Mouse (Mus musculus) kidney, adult 9 months (tissue): Measurements from ENCODE around the gene Rprd1b.

Experiments used
- DNase-seq: peaks from one replicate; pipeline ENCODE4 v3.0.0; 2022

The Rprd1b gene

DNA sequence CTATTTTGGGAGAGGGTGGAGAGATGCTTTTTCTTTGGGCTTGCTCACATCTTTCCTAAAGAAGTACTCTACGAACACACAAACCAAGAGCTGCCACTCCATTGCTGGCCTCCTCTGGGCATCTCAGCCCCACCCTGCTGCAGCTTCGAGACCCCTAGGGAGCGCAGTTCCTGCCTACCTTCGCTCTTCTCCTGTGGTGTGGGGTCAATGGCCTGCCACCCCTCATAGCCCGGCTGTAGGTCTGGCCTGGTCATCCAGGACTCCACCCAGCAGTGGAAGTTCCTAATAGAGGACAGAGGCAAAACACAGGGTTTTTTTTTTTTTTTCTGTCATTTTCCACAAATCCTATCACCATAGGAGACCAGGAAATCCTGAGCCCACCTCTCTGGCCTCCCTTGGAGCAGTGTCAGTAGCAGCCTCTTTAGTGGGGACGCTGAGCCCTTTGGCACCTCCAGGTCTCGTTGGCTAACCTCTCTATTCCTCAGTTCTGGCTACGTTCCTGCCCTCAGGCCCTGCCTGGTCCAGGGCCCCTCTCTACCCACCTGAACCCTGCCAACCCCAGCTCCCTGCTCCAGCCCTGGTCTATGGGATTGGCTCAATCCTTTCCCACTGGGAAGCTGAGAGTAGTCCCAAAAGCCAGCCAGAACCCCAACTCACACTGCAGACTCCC, 100.3 kb downstream of the Rprd1b start:
- no peak for DNase-seq

DNA sequence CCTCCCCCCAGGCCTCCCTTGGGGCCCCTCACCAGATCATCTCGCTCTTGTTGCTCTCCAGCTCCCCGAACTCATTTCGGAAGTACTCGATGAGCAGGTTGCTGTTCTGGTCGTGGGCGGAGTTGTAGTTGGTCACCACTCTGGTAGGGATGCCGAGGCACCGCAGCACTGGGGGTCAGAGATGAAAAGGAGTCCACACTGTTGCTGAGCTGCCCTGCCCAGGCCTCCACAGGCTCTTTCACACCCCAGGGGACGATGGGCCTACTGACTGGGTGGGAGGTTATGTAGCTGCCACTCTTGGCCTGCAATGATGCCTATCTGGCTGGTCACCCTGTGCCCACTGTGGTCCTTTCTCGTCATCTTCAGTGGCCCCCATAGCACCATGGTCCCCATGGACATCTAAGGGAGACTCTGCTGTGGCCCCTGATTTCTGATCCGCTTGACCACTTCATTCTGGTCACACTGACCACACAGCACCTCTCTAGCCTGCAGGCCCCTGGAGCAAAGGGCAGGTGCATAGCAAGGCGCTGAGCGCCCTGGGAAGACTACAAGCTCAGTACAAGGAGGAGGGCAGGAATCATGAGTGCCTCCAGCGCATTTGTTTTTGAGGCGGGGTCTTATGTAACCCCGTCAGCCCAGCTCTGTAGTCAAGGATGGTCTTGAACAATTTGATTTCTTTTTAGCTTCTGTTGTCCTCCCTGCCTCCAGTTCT, 101.2 kb downstream of the Rprd1b start:
- DNase-seq = peak; percentile 70

DNA sequence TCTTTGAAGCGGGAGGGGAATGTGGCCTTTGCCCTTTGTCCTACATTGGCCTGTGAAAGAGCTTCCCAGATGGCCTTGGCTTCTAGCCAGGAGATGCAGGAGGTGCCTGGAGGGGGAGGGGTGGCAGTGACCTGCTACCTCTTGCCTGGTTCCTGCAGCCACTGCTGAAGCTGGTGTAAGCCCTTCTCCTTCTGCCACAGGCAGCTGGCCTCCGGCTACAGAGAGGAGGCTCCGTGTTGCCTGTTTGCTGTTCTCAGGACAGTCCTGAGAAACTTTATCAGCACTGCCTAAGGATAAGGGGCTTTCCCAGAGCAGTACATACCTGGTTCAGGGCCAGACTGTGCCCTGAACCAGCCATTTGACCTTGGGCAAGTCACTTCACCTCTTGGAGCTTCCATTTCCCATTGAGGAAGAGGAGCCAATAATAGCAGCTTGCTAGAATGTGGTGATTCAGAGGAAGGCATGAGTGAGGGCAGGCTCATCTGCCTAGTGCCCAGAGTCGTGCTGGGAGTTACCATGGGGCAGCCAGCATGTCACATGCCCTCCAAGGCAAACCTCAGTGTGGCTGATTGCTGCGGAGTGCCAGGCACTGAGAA, 102.2 kb downstream of the Rprd1b start:
- peak; percentile 99 for DNase-seq

DNA sequence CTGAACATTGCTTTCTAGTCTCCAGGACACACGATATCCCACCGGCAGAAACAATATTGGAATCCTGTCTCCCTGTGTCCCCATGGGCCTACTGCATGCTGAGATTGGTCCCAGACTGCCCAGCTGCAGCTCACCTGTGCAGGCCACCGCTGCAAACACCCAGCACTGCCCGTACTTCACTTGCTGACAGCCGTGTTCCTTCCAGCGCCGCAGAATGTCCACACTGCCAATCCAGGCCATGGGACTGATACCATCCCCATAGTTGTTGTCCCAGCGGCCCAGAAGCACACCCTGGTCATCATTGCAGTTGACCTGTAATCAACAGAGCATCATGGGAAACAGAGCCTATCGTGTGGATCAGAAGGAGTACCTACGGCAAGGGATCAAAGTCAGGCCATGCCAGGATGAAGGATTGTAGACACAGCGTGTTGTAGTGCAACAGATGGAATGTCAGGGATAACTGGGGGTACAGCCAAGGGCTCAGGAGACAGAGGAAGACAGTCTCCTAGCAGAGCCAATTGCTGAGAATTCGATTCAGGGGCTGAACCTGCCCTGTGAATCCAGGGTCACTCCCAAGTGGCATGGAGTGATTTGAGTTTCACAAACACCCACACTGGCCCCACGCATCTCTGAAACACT, 103.0 kb downstream of the Rprd1b start:
- DNase-seq = no peak

DNA sequence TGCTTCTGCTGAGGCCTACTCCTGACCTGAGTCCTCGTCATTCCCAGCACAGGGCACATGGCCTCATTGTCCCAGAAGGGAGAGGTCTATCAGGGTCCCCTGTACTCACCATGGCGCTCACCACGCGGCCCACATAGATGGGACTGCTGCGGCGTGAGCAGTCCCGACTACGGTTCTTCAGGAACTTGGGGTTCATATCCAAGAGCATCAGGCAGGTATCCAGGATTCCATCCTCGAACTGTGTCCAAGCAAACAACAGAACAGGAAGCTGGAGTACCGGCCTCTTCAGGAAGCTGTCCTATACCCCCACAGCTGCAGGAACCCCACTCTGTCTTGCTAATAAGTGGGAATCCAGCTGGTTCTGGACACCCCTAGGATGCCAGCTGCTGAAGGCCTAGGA, 104.0 kb downstream of the Rprd1b start:
- DNase-seq = no peak

DNA sequence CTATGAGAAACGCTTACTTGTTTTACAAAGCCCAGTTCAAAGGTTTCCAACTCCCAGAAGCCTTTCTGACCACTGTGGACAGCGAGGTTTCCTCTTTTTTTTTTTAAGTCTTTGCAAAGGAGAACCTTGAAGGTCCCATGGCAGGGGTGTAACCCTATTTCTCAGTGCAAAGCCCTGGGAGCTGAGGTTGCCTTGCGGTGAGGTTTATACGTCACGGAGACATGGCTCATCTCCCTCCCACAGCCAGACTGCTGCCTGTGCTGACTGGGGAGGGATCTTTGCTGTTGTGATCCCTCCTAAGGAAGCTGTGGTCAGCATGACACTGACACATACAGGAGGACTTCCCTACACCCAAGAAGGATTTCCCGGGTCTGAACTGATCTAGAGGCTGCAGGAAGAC, 104.8 kb downstream of the Rprd1b start:
- DNase-seq = no peak

DNA sequence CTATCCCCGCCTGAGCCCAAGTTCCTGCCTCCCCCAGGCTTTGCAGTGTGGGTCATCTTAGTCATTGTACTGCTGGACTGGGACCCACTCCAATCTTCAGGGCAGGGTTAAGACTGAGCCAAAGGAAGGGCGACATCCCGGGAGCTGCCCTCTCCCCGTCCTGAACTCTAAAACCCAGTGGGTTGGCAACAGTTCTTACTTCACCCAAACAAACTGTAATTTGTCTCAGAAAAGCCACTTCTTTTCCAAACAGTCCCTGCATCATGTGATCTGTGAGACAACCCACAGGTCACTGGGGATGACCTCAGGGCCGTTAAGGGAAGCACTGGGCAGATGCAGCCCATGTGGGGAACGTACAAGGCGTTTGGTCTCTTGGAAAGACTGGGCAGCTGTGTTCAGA, 107.9 kb downstream of the Rprd1b start:
- peak; percentile 82 for DNase-seq

DNA sequence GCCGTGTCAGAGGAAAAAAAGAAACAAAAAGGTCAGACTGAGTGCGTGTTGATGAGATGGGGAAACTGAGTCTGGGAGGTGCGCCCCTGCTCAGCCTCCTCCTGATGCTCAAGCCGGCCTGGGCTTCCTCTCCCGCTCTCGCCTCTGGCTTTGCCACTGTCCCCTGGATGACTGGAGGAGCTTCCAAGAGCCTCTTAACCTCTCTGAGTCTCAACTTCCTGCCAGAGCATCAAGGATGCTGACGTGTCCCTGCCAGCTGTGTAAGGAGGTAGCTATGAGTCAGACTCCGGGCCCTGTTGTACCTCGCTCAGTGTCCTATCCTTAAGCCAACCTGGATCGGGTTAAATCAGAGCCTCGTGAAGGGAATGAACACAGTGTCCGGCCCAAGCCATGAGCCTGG, 109.5 kb downstream of the Rprd1b start:
- DNase-seq = no peak

DNA sequence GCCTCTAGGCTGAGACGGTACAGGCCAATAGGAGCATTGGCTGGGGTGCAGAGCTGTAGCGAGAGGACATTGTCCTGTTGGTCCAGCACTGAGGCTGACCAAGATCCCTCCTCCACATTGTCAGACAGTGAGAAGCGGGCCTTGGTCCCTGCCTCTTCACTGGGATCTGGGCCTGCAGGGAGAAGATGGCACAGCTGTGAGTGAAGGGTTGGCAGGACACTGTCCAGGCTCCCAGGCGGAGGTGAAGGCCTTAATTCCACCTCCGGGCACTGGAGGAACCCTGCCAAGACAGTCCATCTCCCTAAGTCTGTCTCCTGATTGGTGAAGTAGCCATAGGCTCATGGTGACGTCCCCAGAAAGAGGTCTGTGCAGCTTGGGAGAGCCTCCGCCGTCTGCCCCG, 110.5 kb downstream of the Rprd1b start:
- DNase-seq = no peak

DNA sequence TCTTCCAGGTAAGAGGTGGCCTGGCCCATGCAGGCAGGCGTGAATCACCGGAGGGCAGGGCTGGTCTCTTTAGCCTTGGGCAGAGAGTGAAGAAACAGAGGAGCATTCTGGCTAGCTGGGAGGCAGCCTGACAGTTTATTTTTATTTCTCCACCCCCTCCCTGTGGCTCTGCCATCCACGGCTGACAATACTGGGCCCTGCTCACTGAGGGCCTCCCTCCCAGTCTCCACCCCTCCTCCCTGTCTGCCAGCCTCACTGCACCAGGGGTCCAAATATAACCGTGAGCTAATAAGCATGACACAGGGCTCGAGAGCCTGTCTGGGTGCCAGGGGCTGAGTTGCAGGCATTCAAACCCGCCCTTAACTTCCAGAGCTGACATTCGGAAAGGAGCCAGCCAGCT, 111.3 kb downstream of the Rprd1b start:
- no peak for DNase-seq

DNA sequence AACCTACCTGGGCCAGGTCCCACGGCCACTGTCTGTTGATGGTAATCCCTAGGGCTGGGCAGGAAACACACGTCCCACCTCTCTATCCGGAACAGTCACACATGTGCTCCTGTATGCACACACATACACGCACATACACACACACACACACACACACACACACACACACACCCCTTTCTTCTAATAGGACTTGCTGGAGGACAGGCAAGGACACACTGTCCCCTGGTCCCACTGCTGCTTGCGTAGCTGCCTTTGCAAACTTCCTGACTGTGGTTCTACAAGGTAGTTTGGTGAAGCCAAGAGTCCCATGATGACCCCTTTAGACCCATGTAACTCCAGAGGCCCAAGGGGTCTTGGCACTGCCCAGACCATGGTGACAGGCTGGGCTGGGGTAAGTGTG, 112.4 kb downstream of the Rprd1b start:
- no peak for DNase-seq

DNA sequence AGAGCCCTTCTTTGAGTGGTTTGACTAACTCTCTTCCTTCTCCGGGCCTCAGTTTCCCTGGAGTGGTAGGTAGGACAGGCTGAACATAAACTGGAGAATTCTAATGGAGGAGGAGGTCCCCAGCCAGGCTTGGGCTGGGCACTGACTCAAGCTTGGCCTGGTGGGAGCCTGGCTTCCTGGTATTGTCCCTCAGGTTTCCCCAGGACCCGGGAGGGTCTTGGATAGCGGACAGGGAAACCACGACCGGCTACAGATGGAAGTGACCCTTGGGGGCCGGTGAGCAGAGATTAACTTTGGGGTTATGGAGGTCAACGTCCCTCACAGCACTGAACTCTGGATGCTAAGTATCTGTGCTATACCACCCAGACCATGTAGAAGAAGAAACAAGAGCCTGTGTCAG, 113.0 kb downstream of the Rprd1b start:
- DNase-seq = no peak

DNA sequence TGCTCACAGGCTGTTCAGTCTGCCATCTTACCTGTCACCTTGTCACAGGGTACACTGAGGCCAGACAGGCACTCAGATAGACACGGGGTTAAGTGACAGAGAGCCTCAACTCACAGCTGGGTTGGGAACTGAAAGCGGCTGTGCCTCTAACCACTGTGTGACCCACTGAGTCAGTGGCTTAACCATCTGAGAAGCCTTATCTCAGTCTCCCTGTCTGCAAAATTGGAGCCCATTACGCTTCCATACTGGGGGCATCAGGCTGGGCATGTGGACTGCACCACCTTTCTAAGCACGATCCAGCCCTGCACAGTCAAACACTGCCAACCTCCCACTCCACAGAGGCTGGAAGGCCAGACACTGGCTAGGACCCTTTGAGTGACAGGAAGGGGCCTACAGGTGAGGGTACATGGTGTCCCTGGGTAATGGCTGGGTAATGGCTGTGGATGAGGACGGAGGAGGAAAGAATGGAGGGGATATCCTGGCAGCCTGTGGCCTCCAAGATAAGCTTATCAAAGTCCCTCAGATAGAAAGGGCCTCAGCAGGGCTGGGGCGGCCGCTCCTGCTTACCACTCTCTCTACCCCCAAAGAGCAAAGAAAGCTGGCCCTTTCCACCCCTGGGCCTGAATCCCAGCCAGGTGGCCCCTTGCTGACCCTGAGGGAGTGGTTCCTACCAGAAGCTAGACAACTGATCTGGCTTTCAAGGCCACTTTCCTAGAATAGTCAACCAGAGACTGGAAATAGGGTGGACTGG, 113.6 kb downstream of the Rprd1b start:
- DNase-seq = peak; percentile 47

DNA sequence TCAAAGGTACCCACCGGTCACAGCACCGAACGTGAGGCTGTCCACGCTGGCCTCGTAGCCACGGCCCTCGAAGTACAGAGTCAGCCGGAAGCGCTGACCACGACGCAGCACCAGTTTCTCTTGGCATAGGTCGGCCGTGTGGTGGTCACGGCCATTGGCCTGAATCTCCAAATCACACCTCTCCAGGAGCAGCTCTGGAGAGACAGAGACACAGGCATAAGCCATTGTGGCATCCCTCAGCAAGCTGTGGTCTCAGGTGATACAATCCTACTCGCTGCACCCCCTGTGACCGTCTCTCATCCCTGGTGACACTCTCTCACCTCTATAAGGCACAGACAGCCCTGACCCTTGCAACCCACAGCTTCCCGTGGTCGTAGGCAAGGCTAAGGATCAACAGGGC, 114.7 kb downstream of the Rprd1b start:
- DNase-seq = no peak

DNA sequence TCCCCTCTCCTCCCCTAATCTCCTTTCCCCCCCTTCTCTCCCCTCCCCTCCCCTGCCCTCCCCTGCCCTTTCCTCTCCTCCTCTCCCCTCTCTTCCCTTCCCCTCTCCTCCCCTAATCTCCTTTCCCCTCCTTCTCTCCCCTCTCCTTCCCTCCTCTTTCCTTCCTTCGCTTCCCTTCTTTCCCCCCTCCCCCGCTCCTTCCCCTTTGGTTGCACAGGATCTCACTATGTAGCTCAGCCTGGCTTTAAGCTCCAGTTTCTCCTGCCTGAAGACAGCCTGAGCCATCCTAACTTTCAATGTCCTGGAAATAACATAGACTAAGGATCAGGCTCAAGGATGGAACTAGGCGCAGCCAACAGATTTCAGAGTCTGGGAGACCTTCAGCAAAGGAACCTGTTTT, 115.5 kb downstream of the Rprd1b start:
- no peak for DNase-seq

DNA sequence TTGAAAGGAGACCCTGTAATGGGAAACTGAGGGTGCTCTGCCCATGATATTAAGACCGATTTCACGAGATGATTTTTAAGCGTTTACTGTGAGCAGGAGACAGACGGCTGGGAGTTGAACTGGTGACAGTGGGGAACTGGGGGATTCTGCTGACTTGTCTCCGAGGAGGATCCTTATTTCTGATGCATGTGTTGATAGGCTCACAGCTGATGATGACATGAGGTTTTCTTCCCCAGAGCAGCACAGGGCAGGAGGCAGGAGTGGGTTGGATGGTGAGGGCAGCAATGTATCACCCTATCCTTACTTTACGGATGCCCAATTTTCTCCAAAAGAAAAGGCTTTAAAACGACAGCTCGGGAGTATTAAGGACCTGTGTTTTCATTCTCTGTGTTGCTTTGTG, 116.0 kb downstream of the Rprd1b start:
- no peak for DNase-seq

DNA sequence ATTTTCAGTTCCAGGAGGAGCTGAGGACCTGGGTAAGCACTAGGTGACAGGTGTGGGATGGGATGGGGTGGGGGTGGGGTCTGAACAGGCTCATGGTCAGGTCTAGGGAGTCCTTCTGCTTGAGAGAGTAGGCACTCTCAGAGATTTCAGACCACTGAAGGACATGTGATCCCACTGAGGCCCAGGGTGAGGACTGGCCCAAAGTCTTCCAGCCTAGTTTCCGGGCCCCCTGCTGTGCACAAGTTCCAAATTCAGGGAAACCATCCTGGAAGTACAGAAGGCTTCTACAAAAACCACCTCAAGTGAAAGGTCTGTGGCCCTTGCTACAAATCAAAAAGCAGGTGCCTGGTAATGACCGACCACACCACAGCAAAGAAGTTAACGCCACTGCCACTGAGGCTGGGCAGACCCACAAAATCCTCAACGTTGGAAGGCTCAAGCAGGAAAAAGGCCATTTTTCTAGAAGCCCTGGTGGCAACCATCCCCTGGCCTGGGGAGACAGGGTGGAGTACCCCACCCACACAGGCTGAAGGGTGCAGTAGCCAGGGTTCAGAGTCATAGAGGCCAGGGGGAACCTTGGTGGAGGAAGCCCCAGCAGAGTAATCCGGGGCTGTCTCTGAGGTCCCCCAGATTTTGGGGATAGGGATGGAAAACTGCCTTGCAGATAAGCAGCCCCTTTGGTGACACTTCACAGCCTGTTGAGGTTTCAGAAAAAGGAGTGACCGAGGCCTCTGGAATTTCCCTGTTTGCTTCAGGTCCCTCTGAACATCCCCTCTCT, 116.6 kb downstream of the Rprd1b start:
- DNase-seq = no peak

DNA sequence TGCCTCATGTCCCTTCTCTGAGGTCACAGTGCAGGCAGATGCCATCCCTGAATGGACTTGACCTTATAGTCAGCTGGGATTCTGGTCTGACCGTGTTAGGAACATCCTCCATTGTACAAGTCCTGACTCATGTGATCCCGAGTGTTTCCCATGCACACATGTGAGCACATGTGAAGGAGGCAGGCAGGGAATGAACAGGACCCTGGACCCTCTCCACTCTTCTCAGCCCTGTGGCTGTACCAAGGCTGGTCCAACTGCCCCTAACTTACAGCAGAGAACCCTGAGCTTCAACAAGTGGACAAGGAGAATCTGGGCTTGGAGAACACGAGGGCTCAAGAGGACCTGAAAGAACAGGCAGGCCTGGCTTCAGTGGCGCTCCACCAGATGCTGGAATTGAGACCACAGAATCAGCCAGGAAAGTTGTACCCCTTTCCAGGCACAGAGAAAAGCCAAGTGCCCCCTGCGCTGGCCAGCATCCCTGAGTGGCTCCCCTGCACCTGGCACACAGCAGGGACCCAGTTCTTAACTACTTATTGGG, 117.3 kb downstream of the Rprd1b start:
- DNase-seq = no peak

DNA sequence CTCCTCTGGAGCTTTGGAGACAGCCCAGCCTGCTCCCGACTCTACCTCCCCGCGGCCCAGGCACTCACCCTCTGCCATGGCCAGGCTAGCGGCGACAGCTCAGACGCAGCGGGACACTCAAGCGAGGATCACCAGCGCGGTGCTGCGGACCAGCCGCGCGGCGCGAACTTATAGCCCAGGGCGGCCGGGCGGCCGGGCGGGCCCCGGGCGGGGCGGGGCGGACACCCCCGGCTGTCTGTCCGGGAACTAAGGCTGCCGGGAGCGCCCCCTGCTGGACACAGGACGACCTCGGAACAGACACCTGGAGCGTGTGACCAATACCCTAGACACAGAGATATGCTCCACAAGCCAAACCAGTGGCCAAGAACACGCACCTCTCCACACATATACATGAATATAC, 117.9 kb downstream of the Rprd1b start, which contains the start of gene Tgm2:
Gene Tgm2 (minus strand): TSS at position 214 of the 400 bp plus-strand sequence.
- peak; percentile 95 for DNase-seq

DNA sequence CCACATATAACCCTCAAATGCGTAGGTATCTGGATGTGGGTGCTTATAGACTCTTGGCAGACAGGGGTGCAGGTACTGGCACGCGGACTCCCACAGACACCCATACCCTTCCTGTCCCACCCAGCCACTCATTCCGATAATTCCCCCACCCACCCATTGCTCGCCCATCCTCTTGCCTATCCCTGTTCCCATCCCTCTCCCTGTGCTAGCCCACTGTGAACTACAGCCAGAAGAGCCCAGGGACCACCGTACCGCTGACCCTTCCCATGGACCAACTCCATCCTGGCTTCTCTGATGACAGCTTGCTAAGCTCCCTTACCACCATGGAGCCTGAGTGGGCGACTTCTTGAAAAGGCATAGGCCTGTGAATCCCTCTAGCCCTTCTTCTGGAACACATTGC, 118.7 kb downstream of the Rprd1b start:
- DNase-seq = no peak

DNA sequence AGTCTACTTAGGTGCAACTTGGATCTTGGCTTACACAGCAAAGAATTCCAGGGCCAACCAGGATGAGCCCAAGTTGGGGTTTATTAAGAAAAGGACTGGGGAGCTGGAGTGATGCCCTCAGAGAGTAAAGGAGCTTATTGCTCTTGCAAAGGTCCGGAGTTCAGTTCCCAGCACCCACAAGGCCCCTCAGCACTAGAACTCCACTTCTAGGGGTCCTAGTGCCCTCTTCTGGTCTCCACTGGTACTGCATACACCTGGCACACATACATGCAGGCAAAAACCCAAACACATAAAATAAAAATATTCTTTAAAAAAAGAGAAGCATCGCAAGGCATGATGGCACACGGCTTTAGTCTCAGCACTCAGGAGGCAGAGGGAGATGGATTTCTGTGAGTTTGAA, 122.8 kb downstream of the Rprd1b start:
- DNase-seq = no peak

DNA sequence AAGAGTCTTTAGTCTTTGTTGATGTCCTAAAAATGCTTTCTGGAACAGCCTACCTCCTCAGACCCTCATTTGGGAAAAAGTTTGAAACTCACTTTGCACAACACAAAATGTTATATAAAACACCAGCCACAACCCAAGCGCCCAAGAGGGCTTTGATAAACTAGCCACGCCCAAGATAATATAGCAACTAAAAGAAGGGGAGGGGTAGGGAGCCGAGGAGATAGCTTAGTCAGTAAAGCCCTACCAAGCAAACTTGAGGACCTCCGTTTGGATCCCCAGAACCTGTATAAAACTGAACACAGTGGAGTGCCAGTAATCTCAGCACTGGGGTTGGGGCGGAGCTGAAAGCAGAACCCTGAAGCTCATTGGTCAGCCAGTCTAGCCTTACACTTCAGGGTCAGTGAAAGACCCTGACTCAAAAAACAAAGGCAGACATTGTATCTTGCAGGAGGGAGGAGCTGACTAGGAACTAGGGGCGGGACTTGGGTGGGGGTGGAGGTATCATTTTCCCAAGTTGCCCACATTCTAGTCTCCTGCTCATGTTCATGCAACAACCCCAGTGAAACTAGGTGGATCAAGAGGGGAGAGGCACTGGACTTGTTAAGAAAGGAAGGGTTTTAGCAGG, 124.5 kb downstream of the Rprd1b start:
- DNase-seq = no peak
